Mouse (Mus musculus) embryo, embryonic 9.5 days (tissue): ENCODE measurements around the gene Zfp280c.

ENCODE experiments used
- DNase-seq: peaks from one replicate; pipeline ENCODE4 v3.0.0-alpha.2; 2017; ENCODE audit errors: extremely low spot score

Zfp280c gene

GRCm38 (mm10) chrX:48594099-48594760, at the start of gene Zfp280c:
TSS of gene Zfp280c (minus strand) at chrX:48594504.
- DNase-seq = peak; percentile 79

- no peak for DNase-seq
Measured at GRCm38 (mm10) chrX:48637032-48637431, 42.7 kb upstream of the Zfp280c start.

GRCm38 (mm10) chrX:48624054-48624420, 29.7 kb upstream of the Zfp280c start:
- no peak for DNase-seq

GRCm38 (mm10) chrX:48623379-48624053, 29.2 kb upstream of the Zfp280c start, which contains the start of gene Slc25a14:
TSS of gene Slc25a14 (plus strand) at chrX:48623413.
- DNase-seq = peak; percentile 79

- no peak for DNase-seq
Measured at GRCm38 (mm10) chrX:48623049-48623378, 28.7 kb upstream of the Zfp280c start.

- no peak for DNase-seq
Measured at GRCm38 (mm10) chrX:48604872-48605271, 10.6 kb upstream of the Zfp280c start.

- DNase-seq = no peak
Measured at GRCm38 (mm10) chrX:48596906-48597305, 2.6 kb upstream of the Zfp280c start.

GRCm38 (mm10) chrX:48596053-48596452, 1.7 kb upstream of the Zfp280c start:
- DNase-seq = no peak

- DNase-seq = no peak
Measured at GRCm38 (mm10) chrX:48593721-48594098, 594 bp downstream of the Zfp280c start.

- no peak for DNase-seq
Measured at GRCm38 (mm10) chrX:48583332-48583731, 11.0 kb downstream of the Zfp280c start.

GRCm38 (mm10) chrX:48532175-48532574, 62.1 kb downstream of the Zfp280c start:
- DNase-seq = peak; percentile 62

GRCm38 (mm10) chrX:48526435-48526834, 67.9 kb downstream of the Zfp280c start:
- no peak for DNase-seq

- DNase-seq = no peak
Measured at GRCm38 (mm10) chrX:48525866-48526265, 68.4 kb downstream of the Zfp280c start.

- DNase-seq = no peak
Measured at GRCm38 (mm10) chrX:48525332-48525731, 69.0 kb downstream of the Zfp280c start.

GRCm38 (mm10) chrX:48523512-48523911, 70.8 kb downstream of the Zfp280c start:
- DNase-seq = no peak

GRCm38 (mm10) chrX:48521651-48522050, 72.7 kb downstream of the Zfp280c start:
- no peak for DNase-seq

- peak; percentile 15 for DNase-seq
Measured at GRCm38 (mm10) chrX:48519549-48520085, 74.7 kb downstream of the Zfp280c start.

GRCm38 (mm10) chrX:48518808-48519548, 75.3 kb downstream of the Zfp280c start, which contains the start of gene Rab33a:
TSS of gene Rab33a (plus strand) at chrX:48519285.
- DNase-seq = peak; percentile 25

- DNase-seq = peak; percentile 35
Measured at GRCm38 (mm10) chrX:48518211-48518807, 76.0 kb downstream of the Zfp280c start.

GRCm38 (mm10) chrX:48513824-48514223, 80.5 kb downstream of the Zfp280c start:
- DNase-seq = no peak

- peak; percentile 84 for DNase-seq
Measured at GRCm38 (mm10) chrX:48513166-48513807, 81.0 kb downstream of the Zfp280c start, which contains the start of gene Aifm1. TSS of gene Aifm1 (minus strand) at chrX:48513563.
